Mouse (Mus musculus) heart, embryonic 14.5 days (tissue): ENCODE data around the gene Chuk. TPM values are rescaled to one million over a fixed set of nuclear protein-coding genes. Genes with fewer than 3 reads are reported as not detected.

Source experiments
- ATAC-seq: fragments of 200-750 bp; cut with Nextera tagmentation; 2 replicates; pipeline ENCODE4 v1.8.0; 2017; ENCODE audit warnings: low read depth, moderate TSS enrichment; ENCODE audit not compliant: insufficient number of reproducible peaks, insufficient read depth, low FRiP score
- H3K27ac ChIP-seq, 2 experiments: fragments of 200-500 bp in 1 of 2; fragments of 300-500 bp in 1 of 2; sonication (generic) in 1 of 2; replicated peaks in 1 of 2; 2 replicates each; pipeline ENCODE4 v1.5.1; 2012 to 2014; ENCODE audit warnings: low read depth in 2 of 2, low read length in 2 of 2, control low read depth in 1 of 2, mild to moderate bottlenecking in 1 of 2, mixed read lengths in 1 of 2; ENCODE audit not compliant: control insufficient read depth in 1 of 2, insufficient read depth in 1 of 2
- H3K27me3 ChIP-seq: fragments of 300-500 bp; sonication (generic); 2 replicates; pipeline ENCODE4 v1.6.1; 2014; ENCODE audit warnings: mild to moderate bottlenecking, low read length, control low read depth; ENCODE audit not compliant: control insufficient read depth, insufficient read depth
- H3K36me3 ChIP-seq: fragments of 300-500 bp; sonication (generic); 2 replicates; pipeline ENCODE4 v1.6.1; 2014; ENCODE audit warnings: mild to moderate bottlenecking, control low read depth, low read length, mixed read lengths; ENCODE audit not compliant: control insufficient read depth, insufficient read depth
- H3K4me1 ChIP-seq, 2 experiments: fragments of 200-500 bp in 1 of 2; fragments of 300-500 bp in 1 of 2; sonication (generic) in 1 of 2; 2 replicates each; pipeline ENCODE4 v1.6.1; 2012 to 2014; ENCODE audit warnings: low read length in 2 of 2, control low read depth in 1 of 2, mixed read lengths in 1 of 2; ENCODE audit not compliant: control insufficient read depth in 2 of 2, insufficient read depth in 2 of 2
- H3K4me2 ChIP-seq: fragments of 300-500 bp; sonication (generic); 2 replicates; pipeline ENCODE4 v1.6.1; 2014; ENCODE audit warnings: mild to moderate bottlenecking, low read length
- H3K4me3 ChIP-seq, 2 experiments: fragments of 200-500 bp in 1 of 2; fragments of 300-500 bp in 1 of 2; sonication (generic) in 1 of 2; 2 replicates each; pipeline ENCODE4 v1.5.1; 2012 to 2014; ENCODE audit warnings: low read length in 2 of 2, mild to moderate bottlenecking in 2 of 2, control low read depth in 1 of 2, low read depth in 1 of 2, moderate library complexity in 1 of 2; ENCODE audit not compliant: control insufficient read depth in 1 of 2, insufficient read depth in 1 of 2
- H3K9ac ChIP-seq: fragments of 300-500 bp; sonication (generic); 2 replicates; pipeline ENCODE4 v1.6.1; 2014; ENCODE audit warnings: mild to moderate bottlenecking, low read length
- H3K9me3 ChIP-seq: fragments of 300-500 bp; sonication (generic); 2 replicates; pipeline ENCODE4 v1.6.1; 2016; ENCODE audit warnings: low read length, control low read depth; ENCODE audit not compliant: control insufficient read depth
- WGBS: fragments of 180-500 bp; shearing (Covaris S2); extraction: QIAGEN DNeasy Blood & Tissue Kit; methylation state at CpG from one replicate; pipeline ENCODE4 v1.1.7; 2014; 5-methylcytosine and 5-hydroxymethylcytosine counted together
- polyA plus RNA-seq: library from polyadenylated mRNA; unstranded; fragments of >200 nt; fragmentation: Nextera tagmentation; extraction: Ambion mirVana; gene quantifications from 2 replicates; pipeline ENCODE4 v1.2.1, GENCODE M21; 2014

Gene Chuk
- polyA plus RNA-seq, 1 experiment from 2014 or later = 32.2 TPM

- no peaks in the 10 kb centered on the region for H3K9me3 ChIP-seq
- peak within 1 kb of the TSS; percentile 66 to 75 for H3K4me3 ChIP-seq
- peaks cover 39% of the 10 kb centered on the region for H3K36me3 ChIP-seq
- 0 out of 4 replicates have a peak within 1 kb of the TSS, but pooled peaks of 1 of the 2 experiments have one; percentile 24 for H3K27ac ChIP-seq
- ATAC-seq = no peak
- H3K4me2 ChIP-seq = peak within 1 kb of the TSS; percentile 87
- peaks cover 5 to 9% of the 10 kb centered on the region in 2 experiments; a peak in 3 of 4 replicates for H3K4me1 ChIP-seq
- H3K27me3 ChIP-seq = no peaks in the 10 kb centered on the region
- 3% methylated on average over 46 of the region's 46 CpGs for WGBS
- H3K9ac ChIP-seq = peak within 1 kb of the TSS; percentile 83
These were observed 38.7 kb upstream of the Chuk start, which contains the start of gene Bloc1s2 for GRCm38 (mm10) chr19:44145702-44146567. Bloc1s2 (minus strand) TSS chr19:44146446.

- Histone ChIP-seq H3K27me3 (no peaks in the 10 kb centered on the region), H3K4me3 (no peak overlapping the region), H3K9me3 (no peaks in the 10 kb centered on the region), H3K36me3 (peaks cover 49% of the 10 kb centered on the region), H3K4me1 (peaks cover 5 to 9% of the 10 kb centered on the region in 2 experiments; a peak in 3 of 4 replicates), H3K9ac (no peak overlapping the region), H3K27ac (no peak overlapping the region), H3K4me2 (no peak overlapping the region)
- no peak for ATAC-seq
- WGBS = 85% methylated on average over 9 of the region's 9 CpGs
These were observed 37.1 kb upstream of the Chuk start for GRCm38 (mm10) chr19:44144366-44144765.

GRCm38 (mm10) chr19:44135960-44136485 is 28.7 kb upstream of the Chuk start:
- Histone ChIP-seq H3K27me3 (no peaks in the 10 kb centered on the region), H3K4me2 (peak overlapping the region; percentile 72), H3K9ac (peak overlapping the region; percentile 26; the same call in 1 of the 2 replicates), H3K4me1 (peaks cover 0 to 5% of the 10 kb centered on the region in 2 experiments; a peak in 3 of 4 replicates), H3K36me3 (peaks cover 43% of the 10 kb centered on the region), H3K27ac (peak overlapping the region in 1 of 2 experiments; percentile 97; a peak in 1 of 4 replicates), H3K4me3 (peak overlapping the region; percentile 25 to 75; a peak in 3 of 4 replicates), H3K9me3 (0 out of 2 replicates have a peak, but pooled peaks cover 3% of the 10 kb centered on the region)
- ATAC-seq = no peak
- WGBS = 29% methylated on average over 7 of the region's 7 CpGs

GRCm38 (mm10) chr19:44135072-44135959 is 28.0 kb upstream of the Chuk start, which contains the start of gene Cwf19l1:
Cwf19l1 (minus strand) TSS chr19:44135876.
- peak; percentile 82 for ATAC-seq
- Histone ChIP-seq H3K27ac (peak within 1 kb of the TSS; percentile 97 to 100), H3K9ac (peak within 1 kb of the TSS; percentile 86), H3K4me2 (peak within 1 kb of the TSS; percentile 91), H3K36me3 (peaks cover 46% of the 10 kb centered on the region), H3K9me3 (0 out of 2 replicates have a peak, but pooled peaks cover 3% of the 10 kb centered on the region), H3K4me1 (peaks cover 0 to 5% of the 10 kb centered on the region in 2 experiments; a peak in 3 of 4 replicates), H3K27me3 (no peaks in the 10 kb centered on the region), H3K4me3 (peak within 1 kb of the TSS; percentile 75 to 100)
- WGBS = under 1% methylated on average over 45 of the region's 45 CpGs

- Histone ChIP-seq H3K4me3 (no peak overlapping the region), H3K9me3 (no peaks in the 10 kb centered on the region), H3K4me2 (no peak overlapping the region), H3K9ac (no peak overlapping the region), H3K4me1 (peaks cover 0 to 5% of the 10 kb centered on the region in 2 experiments; a peak in 3 of 4 replicates), H3K27ac (no peak overlapping the region), H3K27me3 (no peaks in the 10 kb centered on the region), H3K36me3 (peaks cover 49% of the 10 kb centered on the region)
- 87% methylated on average over 5 of the region's 5 CpGs for WGBS
- no peak for ATAC-seq
These were observed 25.6 kb upstream of the Chuk start for GRCm38 (mm10) chr19:44132917-44133316.

GRCm38 (mm10) chr19:44128560-44128959 is 21.3 kb upstream of the Chuk start:
- peaks cover 90% of the 10 kb centered on the region for H3K36me3 ChIP-seq
- H3K27me3 ChIP-seq = no peaks in the 10 kb centered on the region
- no peak overlapping the region for H3K4me3 ChIP-seq
- 93% methylated on average over 2 of the region's 2 CpGs for WGBS
- H3K9ac ChIP-seq = no peak overlapping the region
- ATAC-seq = no peak
- H3K4me2 ChIP-seq = no peak overlapping the region
- H3K9me3 ChIP-seq = no peaks in the 10 kb centered on the region
- H3K4me1 ChIP-seq = no peaks in the 10 kb centered on the region
- H3K27ac ChIP-seq = no peak overlapping the region
